Mouse (Mus musculus) left cerebral cortex, adult 2 months (tissue): ENCODE data around the gene Prr14. TPM values are rescaled to one million over a fixed set of nuclear protein-coding genes. Genes with fewer than 3 reads are reported as not detected.
A peak's percentile ranks its signal among the peaks of the same experiment; 100 is the strongest.
"Not testable (repeated sequence)": the region's sequence is repeated elsewhere in the genome, so short reads cannot be mapped to it uniquely, and the experiment has no call there.

Experiments used
- DNase-seq, 2 experiments: peaks; one replicate each; pipeline ENCODE4 v3.0.0; 2021 to 2022; ENCODE audit warnings: low spot score in 2 of 2, mixed read lengths in 1 of 2; ENCODE audit errors: extremely low spot score in 1 of 2
- H3K27ac ChIP-seq: fragments of 200-600 bp; 2 replicates; pipeline ENCODE4 v1.8.1; 2022
- H3K4me3 ChIP-seq: fragments of 200-600 bp; 2 replicates; pipeline ENCODE4 v1.8.1; 2022
- CTCF ChIP-seq: fragments of 200-600 bp; IDR thresholded peaks from 2 replicates; pipeline ENCODE4 v1.8.1; 2022; ENCODE audit warnings: antibody characterized with exemption, mild to moderate bottlenecking, moderate library complexity
- intact Hi-C: fragments of 180-260 bp; cut with DNase I; formaldehyde crosslinking; loops from one replicate; pipeline ENCODE4 v1.15.1; 2025
- long read RNA-seq, 2 experiments: library from polyadenylated mRNA; stranded (forward); transcript quantifications; one replicate each; pipeline ENCODE4 v2.0.0; 2021; ENCODE audit warnings: borderline mapping rate in 2 of 2
- total RNA-seq, 2 experiments: library from RNA; stranded (reverse); gene quantifications; 2 replicates each; pipeline ENCODE4 v1.2.3; 2021

The Prr14 gene
- total RNA-seq: 10 to 100 TPM; 28.4 to 33.4 TPM
- long read RNA-seq, experiment 1, transcript Prr14-201 (11 exons, 2,402 nt): major isoform, 10 of 23 reads
- long read RNA-seq, experiment 1, partial matches to known transcripts: 4 of 23 reads
- long read RNA-seq, experiment 1, other reads (novel, unspliced or antisense): 9 of 23 reads
- long read RNA-seq, experiment 2, transcript Prr14-201 (11 exons, 2,402 nt): major isoform, 13 of 24 reads
- long read RNA-seq, experiment 2, partial matches to known transcripts: 2 of 24 reads
- long read RNA-seq, experiment 2, other reads (novel, unspliced or antisense): 9 of 24 reads

DNA sequence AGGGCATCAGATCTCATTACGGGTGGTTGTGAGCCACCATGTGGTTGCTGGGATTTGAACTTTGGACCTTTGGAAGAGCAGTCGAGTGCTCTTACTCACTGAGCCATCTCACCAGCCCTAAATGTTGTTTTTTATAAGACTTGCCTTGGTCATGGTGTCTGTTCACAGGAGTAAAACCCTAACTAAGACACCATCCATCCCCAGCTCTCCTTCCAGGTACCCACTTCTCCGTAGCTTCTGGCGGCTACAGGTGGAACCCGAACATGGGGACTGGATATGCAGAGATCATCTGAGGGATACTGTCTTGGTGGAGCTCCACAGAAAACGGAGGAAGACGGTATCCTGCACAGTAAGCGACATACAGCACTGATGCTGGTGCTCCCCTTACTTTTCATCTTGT lies at the start of gene Prr14:
Gene Prr14 (plus strand): TSS at position 301 of the 400 bp plus-strand sequence.
- DNase-seq, H3K27ac ChIP-seq, intact Hi-C loops, H3K4me3 ChIP-seq: not testable (repeated sequence)

DNA sequence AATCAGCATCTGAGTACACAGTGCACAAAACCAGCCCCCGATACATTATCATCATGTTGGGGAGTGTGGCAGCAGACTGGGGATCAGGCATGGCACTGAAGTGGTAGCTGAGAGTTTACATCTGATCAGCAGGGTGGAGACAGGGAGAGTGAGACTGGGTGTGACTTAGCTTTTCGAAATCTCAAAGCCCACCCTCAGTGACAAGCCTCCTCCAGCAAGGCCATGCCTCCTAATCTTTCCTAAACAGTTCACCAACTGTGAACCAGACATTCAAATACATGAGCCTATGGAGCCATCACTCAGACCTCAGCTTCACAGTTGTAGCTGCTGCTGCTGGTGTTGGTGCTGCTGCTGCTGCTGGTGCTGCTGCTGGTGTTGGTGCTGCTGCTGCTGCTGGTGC lies 48.0 kb upstream of the Prr14 start:
- intact Hi-C loops: no loop called here
- Histone ChIP-seq H3K4me3 (no peak overlapping the region), H3K27ac (no peak overlapping the region)
- DNase-seq: no peak
- no peak for TF ChIP-seq CTCF

- TF ChIP-seq CTCF: peak; percentile 12; the same call in 1 of the 2 replicates
- peak; percentile 90 to 93 for DNase-seq
- peak within 1 kb of the TSS; percentile 72 for H3K4me3 ChIP-seq
- intact Hi-C loops: loop anchor here (2.0 kb wide), 1 partner anchor 27 kb away; the partner anchor contains the start of gene Zfp689
- H3K27ac ChIP-seq: peak within 1 kb of the TSS; percentile 83
Observed at GRCm38 (mm10) chr7:127421388-127422191, 37.8 kb upstream of the Prr14 start, which contains the start of gene Zfp688. Gene Zfp688 (minus strand): TSS chr7:127422068.

DNA sequence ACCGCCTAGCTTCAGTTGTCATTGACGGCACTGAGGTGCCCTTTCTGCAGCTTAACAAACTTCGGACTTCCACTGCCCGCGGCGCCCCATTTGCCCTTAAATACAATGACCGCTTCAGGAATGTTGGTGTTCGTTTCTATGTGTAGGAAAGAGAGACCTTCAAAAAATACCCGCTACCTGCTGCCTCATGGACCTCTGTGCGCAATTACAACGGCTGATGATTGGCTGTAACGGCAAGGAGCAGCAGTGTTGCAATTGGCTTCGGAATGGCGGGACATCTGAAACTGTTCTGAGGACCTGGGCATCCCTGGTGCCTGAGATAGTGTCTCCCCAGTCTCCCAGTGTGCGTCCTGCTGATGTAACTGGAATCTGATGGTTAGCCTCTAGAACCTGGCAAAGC lies 37.2 kb upstream of the Prr14 start:
- intact Hi-C loops: loop anchor here (2.0 kb wide), 1 partner anchor 27 kb away; the partner anchor contains the start of gene Zfp689
- TF ChIP-seq CTCF: no peak
- H3K27ac ChIP-seq: no peak overlapping the region
- peak; percentile 28 to 36 for DNase-seq
- peak overlapping the region; percentile 72 for H3K4me3 ChIP-seq

- intact Hi-C loops: no loop called here
- H3K27ac ChIP-seq: no peak overlapping the region
- no peak overlapping the region for H3K4me3 ChIP-seq
- TF ChIP-seq CTCF: no peak
- DNase-seq: no peak
Observed at GRCm38 (mm10) chr7:127425291-127425690, 34.1 kb upstream of the Prr14 start.

DNA sequence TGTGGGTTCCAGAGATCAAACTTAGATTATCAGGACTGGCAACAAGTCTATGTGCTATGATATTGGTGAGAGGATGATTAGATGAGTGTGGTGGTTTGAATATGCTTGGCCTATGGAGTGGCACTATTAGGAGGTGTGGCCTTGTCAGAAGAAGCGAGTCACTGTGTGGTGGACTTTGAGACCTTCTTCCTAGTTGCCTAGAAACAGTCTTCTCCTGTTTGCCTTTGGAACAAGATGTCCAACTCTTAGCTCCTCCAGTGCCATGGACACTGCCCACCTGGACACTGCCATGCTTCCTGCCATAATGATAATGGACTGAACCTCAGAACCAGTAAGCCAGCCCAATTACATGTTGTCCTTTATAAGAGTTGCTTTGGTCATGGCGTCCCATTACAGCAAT lies 33.5 kb upstream of the Prr14 start:
- no peak for TF ChIP-seq CTCF
- intact Hi-C loops: no loop called here
- Histone ChIP-seq H3K4me3 (no peak overlapping the region), H3K27ac (no peak overlapping the region)
- DNase-seq: no peak

DNA sequence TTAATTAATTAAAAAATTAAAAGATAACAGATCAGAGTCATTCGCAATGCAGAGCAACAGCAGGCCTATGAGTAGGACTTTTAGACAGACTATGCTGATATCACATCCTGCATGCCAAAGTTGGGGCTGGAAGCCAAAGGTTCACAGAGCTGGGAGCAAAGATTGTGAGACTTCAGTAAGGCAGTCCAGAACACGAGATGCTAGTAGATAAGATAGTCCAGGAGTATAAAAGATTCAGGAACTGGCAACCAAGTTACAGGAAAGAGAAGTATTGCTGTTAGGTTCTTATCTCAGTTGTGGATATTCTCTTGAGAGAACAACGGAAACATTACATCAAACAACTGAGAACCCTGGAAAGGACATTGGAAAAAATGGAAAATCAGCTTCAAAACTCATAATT lies 33.1 kb upstream of the Prr14 start:
- TF ChIP-seq CTCF: no peak
- intact Hi-C loops: no loop called here
- H3K27ac ChIP-seq: no peak overlapping the region
- no peak for DNase-seq
- H3K4me3 ChIP-seq: no peak overlapping the region

DNA sequence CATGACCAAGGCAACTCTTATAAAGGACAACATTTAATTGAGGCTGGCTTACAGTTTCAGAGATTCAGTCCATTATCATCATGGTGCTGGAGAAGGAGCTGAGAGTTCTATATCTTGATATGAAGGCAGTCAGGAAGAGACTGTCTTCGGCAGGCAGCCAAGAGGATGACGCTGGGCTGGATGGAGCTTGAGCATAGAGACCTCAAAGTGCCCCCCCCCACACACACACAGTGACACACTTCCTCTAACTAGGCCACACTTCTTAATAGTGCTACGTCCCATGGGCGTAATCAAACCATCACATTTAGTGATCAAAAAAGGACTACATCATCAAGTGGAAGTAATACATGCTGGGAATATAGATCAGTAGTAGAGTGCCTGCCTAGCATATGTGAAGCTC lies 24.2 kb upstream of the Prr14 start:
- Histone ChIP-seq H3K27ac (no peak overlapping the region), H3K4me3 (no peak overlapping the region)
- no peak for TF ChIP-seq CTCF
- intact Hi-C loops: no loop called here
- no peak for DNase-seq

- H3K27ac ChIP-seq: no peak overlapping the region
- DNase-seq: no peak
- TF ChIP-seq CTCF: peak; percentile 43
- intact Hi-C loops: no loop called here
- no peak overlapping the region for H3K4me3 ChIP-seq
Observed at GRCm38 (mm10) chr7:127437724-127438123, 21.7 kb upstream of the Prr14 start.

GRCm38 (mm10) chr7:127443976-127444375 lies 15.4 kb upstream of the Prr14 start:
- Histone ChIP-seq H3K4me3 (no peak overlapping the region), H3K27ac (no peak overlapping the region)
- intact Hi-C loops: no loop called here
- no peak for TF ChIP-seq CTCF
- DNase-seq: no peak

DNA sequence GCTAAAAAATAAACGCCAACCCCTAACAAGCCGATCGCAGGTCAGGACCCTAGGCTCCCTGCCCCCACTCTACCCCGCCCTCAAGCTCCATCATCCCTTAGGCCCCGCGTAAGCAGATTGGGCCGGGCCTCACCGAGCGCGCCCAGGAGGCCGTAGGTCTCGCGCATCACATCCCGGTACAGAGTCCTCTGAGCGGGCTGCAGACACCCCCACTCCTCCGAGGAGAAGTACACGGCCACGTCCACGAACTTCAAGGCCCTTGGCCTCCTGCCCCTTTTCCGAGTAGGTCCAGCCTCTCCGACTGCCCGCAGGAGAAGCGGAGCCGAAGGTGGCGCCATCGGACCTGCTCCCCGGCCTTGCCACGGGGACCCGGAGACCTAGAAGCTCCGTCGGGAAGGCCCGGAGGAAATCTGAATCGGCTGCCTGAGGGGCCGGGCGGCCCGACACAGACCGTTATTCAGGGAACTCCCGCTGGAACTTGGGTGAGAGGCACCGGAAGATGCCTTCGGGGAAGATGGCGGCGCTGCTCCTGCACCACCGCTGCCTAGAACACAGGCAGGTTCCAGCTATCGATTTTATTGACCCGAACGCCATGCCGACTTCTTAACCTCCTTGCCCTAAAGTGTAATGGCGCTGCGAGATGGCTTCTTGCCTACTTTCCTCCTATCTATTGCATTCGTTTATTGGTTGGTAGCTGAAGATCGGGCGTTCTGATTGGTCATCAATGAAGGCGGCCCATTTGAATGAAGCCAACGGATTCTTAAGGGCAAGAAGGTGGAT lies 10.7 kb upstream of the Prr14 start, which contains the start of gene Zfp689:
Gene Zfp689 (minus strand): TSS at position 638 of the 780 bp plus-strand sequence.
- H3K4me3 ChIP-seq: peak within 1 kb of the TSS; percentile 73
- TF ChIP-seq CTCF: no peak; the same call in 1 of the 2 replicates
- intact Hi-C loops: loop anchor here (1.0 to 2.0 kb wide), 2 partner anchors 22 to 26 kb away; partner anchors contain the start of gene Zfp688
- DNase-seq: peak; percentile 90 to 91
- H3K27ac ChIP-seq: peak within 1 kb of the TSS; percentile 93
